Mouse (Mus musculus) midbrain, embryonic 14.5 days (tissue): ENCODE results near the gene Gm7903. TPM values are rescaled to one million over a fixed set of nuclear protein-coding genes. Genes with fewer than 3 reads are reported as not detected.
"Not testable (repeated sequence)": the region's sequence is repeated elsewhere in the genome, so short reads cannot be mapped to it uniquely, and the experiment has no call there.

ENCODE experiments used
- ATAC-seq: fragments of 200-750 bp; cut with Nextera tagmentation; 2 replicates; pipeline ENCODE4 v1.8.0; 2017; ENCODE audit warnings: moderate number of reproducible peaks, moderate library complexity; ENCODE audit not compliant: low FRiP score, low TSS enrichment
- DNase-seq: peaks from one replicate; pipeline ENCODE4 v3.0.0-alpha.2; 2015
- H3K27ac ChIP-seq: fragments of 300-500 bp; sonication (generic); replicated peaks from 2 replicates; pipeline ENCODE4 v1.5.1; 2014; ENCODE audit warnings: mild to moderate bottlenecking, low read depth, low read length, moderate library complexity
- H3K27me3 ChIP-seq: fragments of 300-500 bp; sonication (generic); 2 replicates; pipeline ENCODE4 v1.6.1; 2014; ENCODE audit warnings: low read length, control low read depth, mixed read lengths; ENCODE audit not compliant: control insufficient read depth, insufficient read depth
- H3K36me3 ChIP-seq: fragments of 300-500 bp; sonication (generic); 2 replicates; pipeline ENCODE4 v1.6.1; 2014; ENCODE audit warnings: low read length, control low read depth; ENCODE audit not compliant: control insufficient read depth, insufficient read depth
- H3K4me1 ChIP-seq: fragments of 300-500 bp; sonication (generic); 2 replicates; pipeline ENCODE4 v1.6.1; 2014; ENCODE audit warnings: mild to moderate bottlenecking, antibody characterized with exemption, low read length, control low read depth; ENCODE audit not compliant: control insufficient read depth, insufficient read depth
- H3K4me2 ChIP-seq: fragments of 300-500 bp; sonication (generic); 2 replicates; pipeline ENCODE4 v1.6.1; 2014; ENCODE audit warnings: mild to moderate bottlenecking, low read length, moderate library complexity
- H3K4me3 ChIP-seq: fragments of 300-500 bp; sonication (generic); replicated peaks from 2 replicates; pipeline ENCODE4 v1.5.1; 2014; ENCODE audit warnings: low read depth, low read length
- H3K9ac ChIP-seq: fragments of 300-500 bp; sonication (generic); replicated peaks from 2 replicates; pipeline ENCODE4 v1.6.1; 2014; ENCODE audit warnings: mild to moderate bottlenecking, low read length, moderate library complexity
- H3K9me3 ChIP-seq: fragments of 300-500 bp; sonication (generic); 2 replicates; pipeline ENCODE4 v1.6.1; 2016; ENCODE audit warnings: low read length, control low read depth, mixed read lengths; ENCODE audit not compliant: control insufficient read depth
- WGBS: fragments of 180-500 bp; shearing (Covaris S2); extraction: QIAGEN DNeasy Blood & Tissue Kit; methylation state at CpG from one replicate; pipeline ENCODE4 v1.1.7; 2014; 5-methylcytosine and 5-hydroxymethylcytosine counted together
- polyA plus RNA-seq: library from polyadenylated mRNA; unstranded; fragments of >200 nt; fragmentation: Nextera tagmentation; extraction: Ambion mirVana; gene quantifications from 2 replicates; pipeline ENCODE4 v1.2.1, GENCODE M21; 2014

The Gm7903 gene
- polyA plus RNA-seq: not detected in 2 replicates

GRCm38 (mm10) chrX:135433535-135433934 is at the start of gene Gm7903:
TSS of gene Gm7903 (plus strand) at chrX:135433835.
- H3K27me3 ChIP-seq, H3K9me3 ChIP-seq, H3K4me1 ChIP-seq, H3K4me2 ChIP-seq, H3K9ac ChIP-seq, H3K36me3 ChIP-seq, DNase-seq, H3K27ac ChIP-seq, H3K4me3 ChIP-seq, ATAC-seq: not testable (repeated sequence)
- WGBS: no CpG with 5 or more reads among the region's 15 CpGs

- H3K27ac ChIP-seq, H3K4me1 ChIP-seq, H3K27me3 ChIP-seq, H3K9me3 ChIP-seq, H3K36me3 ChIP-seq, ATAC-seq, H3K4me3 ChIP-seq, DNase-seq, H3K9ac ChIP-seq, H3K4me2 ChIP-seq: not testable (repeated sequence)
- no CpG with 5 or more reads among the region's 3 CpGs for WGBS
These were observed 30.1 kb upstream of the Gm7903 start for GRCm38 (mm10) chrX:135403578-135403977.

- H3K9ac ChIP-seq, H3K27ac ChIP-seq, DNase-seq, H3K27me3 ChIP-seq, H3K4me2 ChIP-seq, H3K4me3 ChIP-seq, H3K4me1 ChIP-seq, H3K9me3 ChIP-seq, H3K36me3 ChIP-seq, ATAC-seq: not testable (repeated sequence)
- 49% methylated on average over 3 of the region's 7 CpGs for WGBS
These were observed 12.4 kb upstream of the Gm7903 start for GRCm38 (mm10) chrX:135421203-135421602.

- not testable (repeated sequence) for H3K27me3 ChIP-seq, ATAC-seq
These were observed 11.8 kb upstream of the Gm7903 start for GRCm38 (mm10) chrX:135421824-135422223.

GRCm38 (mm10) chrX:135422473-135422872 is 11.2 kb upstream of the Gm7903 start:
- ATAC-seq, H3K4me3 ChIP-seq, H3K36me3 ChIP-seq, H3K9me3 ChIP-seq, H3K4me2 ChIP-seq, H3K27ac ChIP-seq, DNase-seq, H3K4me1 ChIP-seq, H3K27me3 ChIP-seq, H3K9ac ChIP-seq: not testable (repeated sequence)
- no CpG with 5 or more reads among the region's 4 CpGs for WGBS

More at GRCm38 (mm10) chrX:135421824-135422223, 11.8 kb upstream of the Gm7903 start:
- not testable (repeated sequence) for H3K9ac ChIP-seq, H3K36me3 ChIP-seq, DNase-seq, H3K27ac ChIP-seq, H3K4me3 ChIP-seq, H3K4me1 ChIP-seq, H3K9me3 ChIP-seq, H3K4me2 ChIP-seq

- H3K4me3 ChIP-seq, H3K27me3 ChIP-seq, H3K27ac ChIP-seq, H3K36me3 ChIP-seq, DNase-seq, H3K9ac ChIP-seq, H3K4me2 ChIP-seq, ATAC-seq, H3K4me1 ChIP-seq, H3K9me3 ChIP-seq: not testable (repeated sequence)
- whole genome bisulfite sequencing: no CpG with 5 or more reads among the region's 3 CpGs
These were observed 30.5 kb downstream of the Gm7903 start for GRCm38 (mm10) chrX:135464160-135464559.

- not testable (repeated sequence) for H3K9me3 ChIP-seq, H3K4me1 ChIP-seq, DNase-seq, H3K9ac ChIP-seq, H3K4me2 ChIP-seq, H3K4me3 ChIP-seq, H3K27me3 ChIP-seq, H3K27ac ChIP-seq, ATAC-seq, H3K36me3 ChIP-seq
- WGBS: no CpG with 5 or more reads among the region's 6 CpGs
These were observed 48.3 kb downstream of the Gm7903 start for GRCm38 (mm10) chrX:135481902-135482301.

- H3K4me1 ChIP-seq, H3K4me2 ChIP-seq, H3K4me3 ChIP-seq, H3K27me3 ChIP-seq, ATAC-seq, DNase-seq, H3K36me3 ChIP-seq, H3K27ac ChIP-seq, H3K9me3 ChIP-seq, H3K9ac ChIP-seq: not testable (repeated sequence)
- no CpG with 5 or more reads among the region's 3 CpGs for WGBS
These were observed 49.5 kb downstream of the Gm7903 start for GRCm38 (mm10) chrX:135483183-135483582.
